Mouse (Mus musculus): ENCODE results near the gene Eri2.

GRCm38 (mm10) chr7:119720253-119720946, 73.5 kb downstream of the Eri2 start, which contains the start of gene Thumpd1:
- TF ChIP-seq EP300 (IDR thresholded peaks at IDR 0.05; ENCODE audit: insufficient read depth, low read depth, low read length) (peak; percentile 68; the same call in 1 of the 2 replicates), POLR2A (IDR thresholded peaks at IDR 0.05; ENCODE audit: insufficient read depth, low read length) (no peak)
